In genomic region chr15:31703400-31703799, GRCm38 (mm10) we compare ENCODE assay signal across 30 mouse cellular contexts.
"Had no signal": no experiment of that assay in that cellular context is flagged by ENCODE, and none has a peak within 500 bp of the region (broad histone marks: within the 10 kb centered on the region; RNA-seq: fewer than 3 reads in every experiment).

No protein-coding gene starts in this region.

- H3K27me3 ChIP-seq: heart, embryonic 12.5 days; heart, embryonic 13.5 days; heart, embryonic 15.5 days; hindbrain, embryonic 12.5 days; hindbrain, embryonic 13.5 days; hindbrain, embryonic 15.5 days; intestine, embryonic 15.5 days; kidney, embryonic 15.5 days had no signal

- H3K4me3 ChIP-seq: heart, embryonic 12.5 days; heart, embryonic 13.5 days; heart, embryonic 15.5 days; hindbrain, embryonic 10.5 days; hindbrain, embryonic 12.5 days; hindbrain, embryonic 13.5 days; hindbrain, embryonic 15.5 days; intestine, embryonic 15.5 days; kidney, embryonic 15.5 days; layer of hippocampus, adult 2 months; left cerebral cortex, adult 2 months had no signal

- H3K9me3 ChIP-seq: heart, embryonic 15.5 days; hindbrain, embryonic 10.5 days; hindbrain, embryonic 12.5 days; hindbrain, embryonic 15.5 days; intestine, embryonic 15.5 days had no signal

- DNase-seq: heart, postnatal 10 days; heart, postnatal 14 days; heart, postnatal 36 days; heart, postnatal 4 days; kidney, adult 11 months; kidney, adult 18-20 months; kidney, adult 2 months; kidney, adult 8-10 months; kidney, adult 9 months; kidney, postnatal 10 days; kidney, postnatal 14 days; kidney, postnatal 25 days; kidney, postnatal 36 days; kidney, postnatal 4 days; layer of hippocampus, adult 9-11 months; layer of hippocampus, postnatal 36 days had no signal

- H3K36me3 ChIP-seq: heart, embryonic 12.5 days; heart, embryonic 13.5 days; heart, embryonic 15.5 days; hindbrain, embryonic 10.5 days; hindbrain, embryonic 12.5 days; hindbrain, embryonic 13.5 days; hindbrain, embryonic 15.5 days; intestine, embryonic 15.5 days; kidney, embryonic 15.5 days had no signal

- H3K9ac ChIP-seq: heart, embryonic 12.5 days; heart, embryonic 13.5 days; heart, embryonic 15.5 days; hindbrain, embryonic 12.5 days; hindbrain, embryonic 13.5 days; hindbrain, embryonic 14.5 days; hindbrain, embryonic 15.5 days; intestine, embryonic 15.5 days; kidney, embryonic 15.5 days had no signal

- H3K4me1 ChIP-seq: heart, embryonic 12.5 days; heart, embryonic 13.5 days; heart, embryonic 15.5 days; hindbrain, embryonic 10.5 days; hindbrain, embryonic 12.5 days; hindbrain, embryonic 13.5 days; hindbrain, embryonic 15.5 days; intestine, embryonic 15.5 days; kidney, embryonic 15.5 days had no signal

- H3K27ac ChIP-seq: heart, embryonic 13.5 days; heart, embryonic 15.5 days; hindbrain, embryonic 10.5 days; hindbrain, embryonic 12.5 days; hindbrain, embryonic 13.5 days; hindbrain, embryonic 14.5 days; hindbrain, embryonic 15.5 days; hindbrain, postnatal 0 days; intestine, embryonic 15.5 days; kidney, embryonic 15.5 days; kidney, postnatal 0 days; layer of hippocampus, adult 2 months; left cerebral cortex, adult 2 months had no signal
